Mouse (Mus musculus): ENCODE data around the gene Adgrg3. TPM values are rescaled to one million over a fixed set of nuclear protein-coding genes. Genes with fewer than 3 reads are reported as not detected.
"Not testable (repeated sequence)": the region's sequence is repeated elsewhere in the genome, so short reads cannot be mapped to it uniquely, and the experiment has no call there.

Gene Adgrg3
- total RNA-seq, 2 experiments from 2014 or later = 142 to 170 TPM

- ATAC-seq (replicated peaks; ENCODE audit: poor library complexity, severe bottlenecking) = peak; percentile 47
Observed at GRCm38 (mm10) chr8:95020293-95020777, 2.8 kb downstream of the Adgrg3 start.

- ATAC-seq (replicated peaks; ENCODE audit: poor library complexity, severe bottlenecking) = peak; percentile 49
Observed at GRCm38 (mm10) chr8:95020821-95021220, 3.3 kb downstream of the Adgrg3 start.

GRCm38 (mm10) chr8:95023201-95023600 lies 5.7 kb downstream of the Adgrg3 start:
- ATAC-seq (replicated peaks; ENCODE audit: poor library complexity, severe bottlenecking) = no peak

GRCm38 (mm10) chr8:95024387-95024786 lies 6.9 kb downstream of the Adgrg3 start:
- 0 out of 2 replicates have a peak, but pooled peaks have one; percentile 12 for ATAC-seq (replicated peaks; ENCODE audit: poor library complexity, severe bottlenecking)

GRCm38 (mm10) chr8:95025421-95025820 lies 7.9 kb downstream of the Adgrg3 start:
- ATAC-seq (replicated peaks; ENCODE audit: poor library complexity, severe bottlenecking) = peak; percentile 34

GRCm38 (mm10) chr8:95028391-95028790 lies 10.9 kb downstream of the Adgrg3 start:
- not testable (repeated sequence) for ATAC-seq (replicated peaks; ENCODE audit: poor library complexity, severe bottlenecking)

GRCm38 (mm10) chr8:95037106-95037925 lies 19.8 kb downstream of the Adgrg3 start:
- ATAC-seq (replicated peaks; ENCODE audit: poor library complexity, severe bottlenecking) = peak; percentile 89

GRCm38 (mm10) chr8:95041883-95042784 lies 24.6 kb downstream of the Adgrg3 start:
- ATAC-seq (replicated peaks; ENCODE audit: poor library complexity, severe bottlenecking) = no peak

GRCm38 (mm10) chr8:95044811-95045210 lies 27.3 kb downstream of the Adgrg3 start:
- no peak for ATAC-seq (replicated peaks; ENCODE audit: poor library complexity, severe bottlenecking)

- peak; percentile 92 for ATAC-seq (replicated peaks; ENCODE audit: poor library complexity, severe bottlenecking)
Observed at GRCm38 (mm10) chr8:95046982-95047381, 29.5 kb downstream of the Adgrg3 start.

- ATAC-seq (replicated peaks; ENCODE audit: poor library complexity, severe bottlenecking) = no peak
Observed at GRCm38 (mm10) chr8:95047884-95048680, 30.6 kb downstream of the Adgrg3 start.

- ATAC-seq (replicated peaks; ENCODE audit: poor library complexity, severe bottlenecking) = peak; percentile 56
Observed at GRCm38 (mm10) chr8:95049636-95050035, 32.1 kb downstream of the Adgrg3 start.

GRCm38 (mm10) chr8:95054438-95054837 lies 36.9 kb downstream of the Adgrg3 start:
- ATAC-seq (replicated peaks; ENCODE audit: poor library complexity, severe bottlenecking) = no peak

- peak; percentile 81 for ATAC-seq (replicated peaks; ENCODE audit: poor library complexity, severe bottlenecking)
Observed at GRCm38 (mm10) chr8:95054927-95055510, 37.5 kb downstream of the Adgrg3 start, which contains the start of gene Drc7. Drc7 (plus strand) TSS chr8:95055103.

GRCm38 (mm10) chr8:95056414-95056813 lies 38.9 kb downstream of the Adgrg3 start:
- no peak for ATAC-seq (replicated peaks; ENCODE audit: poor library complexity, severe bottlenecking)

- peak; percentile 58 for ATAC-seq (replicated peaks; ENCODE audit: poor library complexity, severe bottlenecking)
Observed at GRCm38 (mm10) chr8:95058661-95059060, 41.2 kb downstream of the Adgrg3 start.

GRCm38 (mm10) chr8:95059812-95060533 lies 42.5 kb downstream of the Adgrg3 start:
- ATAC-seq (replicated peaks; ENCODE audit: poor library complexity, severe bottlenecking) = no peak

- no peak for ATAC-seq (replicated peaks; ENCODE audit: poor library complexity, severe bottlenecking)
Observed at GRCm38 (mm10) chr8:95064531-95064930, 47.0 kb downstream of the Adgrg3 start.

- ATAC-seq (replicated peaks; ENCODE audit: poor library complexity, severe bottlenecking) = peak; percentile 83
Observed at GRCm38 (mm10) chr8:95067582-95067981, 50.1 kb downstream of the Adgrg3 start.

Measured in granulocyte monocyte progenitor cell, adult 5-6 weeks (primary cell).